Mouse (Mus musculus): ENCODE results near the gene Ust. TPM values are rescaled to one million over a fixed set of nuclear protein-coding genes. Genes with fewer than 3 reads are reported as not detected.

The Ust gene
- polyA plus RNA-seq, 1 experiment = 6.9 TPM

DNA sequence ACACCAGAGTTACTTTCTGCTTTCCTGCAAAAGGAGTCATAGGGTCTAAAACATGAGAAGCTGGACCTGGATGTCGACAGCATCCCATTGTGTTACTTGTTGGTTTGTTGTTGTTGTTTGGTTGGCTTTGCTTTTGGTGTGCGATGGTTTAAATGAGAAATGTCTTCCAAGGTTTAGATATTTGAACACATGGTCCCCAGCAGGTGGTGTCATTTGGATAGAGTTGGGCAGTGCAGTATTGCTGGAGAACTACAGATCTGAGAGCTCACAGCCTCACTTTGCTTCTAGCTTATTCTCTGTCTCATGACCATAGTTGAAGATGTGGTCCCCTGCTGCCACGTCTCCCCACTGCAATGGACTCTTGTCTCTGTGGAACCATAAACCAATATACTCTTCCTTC lies 234.6 kb downstream of the Ust start:
- Histone ChIP-seq H3K4me3 (ENCODE audit: insufficient read depth, poor library complexity, severe bottlenecking) (no peak overlapping the region), H3K36me3 (ENCODE audit: control insufficient read depth, insufficient read depth) (no peaks in the 10 kb centered on the region), H3K27me3 (ENCODE audit: control insufficient read depth, insufficient read depth, insufficient read length) (no peaks in the 10 kb centered on the region), H3K79me2 (ENCODE audit: control insufficient read depth, insufficient read depth) (no peaks in the 10 kb centered on the region), H3ac (ENCODE audit: control insufficient read depth, insufficient read length, low read depth) (no peak overlapping the region), H3K79me3 (ENCODE audit: low read depth) (no peaks in the 10 kb centered on the region)
- no peak for TF ChIP-seq CEBPB (IDR thresholded peaks at IDR 0.05; ENCODE audit: low read depth)

DNA sequence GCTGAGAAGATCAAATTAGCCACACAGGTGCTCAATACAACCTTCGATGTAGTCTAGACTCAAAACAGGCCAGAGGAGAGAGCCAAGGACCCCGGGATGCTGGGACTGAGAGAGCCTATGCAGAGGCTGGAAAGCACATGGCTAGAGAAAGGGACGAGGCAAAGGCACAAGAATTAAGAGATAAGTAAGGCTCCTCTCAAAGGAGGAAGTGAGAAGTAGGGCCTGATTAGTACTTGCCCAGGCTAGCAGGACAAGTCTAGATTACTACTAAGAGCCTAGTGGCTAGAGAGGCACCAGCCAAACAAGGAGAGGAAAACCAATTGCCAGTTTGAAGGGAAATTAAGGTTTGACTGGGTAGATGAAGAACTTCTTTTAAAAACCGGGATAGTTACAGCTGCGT lies 241.5 kb downstream of the Ust start:
- Histone ChIP-seq H3ac (ENCODE audit: control insufficient read depth, insufficient read length, low read depth) (no peak overlapping the region), H3K27me3 (ENCODE audit: control insufficient read depth, insufficient read depth, insufficient read length) (no peaks in the 10 kb centered on the region), H3K79me2 (ENCODE audit: control insufficient read depth, insufficient read depth) (no peaks in the 10 kb centered on the region), H3K4me3 (ENCODE audit: insufficient read depth, poor library complexity, severe bottlenecking) (no peak overlapping the region), H3K79me3 (ENCODE audit: low read depth) (no peaks in the 10 kb centered on the region), H3K36me3 (ENCODE audit: control insufficient read depth, insufficient read depth) (no peaks in the 10 kb centered on the region)
- no peak for TF ChIP-seq CEBPB (IDR thresholded peaks at IDR 0.05; ENCODE audit: low read depth)

GRCm38 (mm10) chr10:8269681-8270080 lies 248.9 kb downstream of the Ust start:
- no peak overlapping the region for H3ac ChIP-seq (ENCODE audit: control insufficient read depth, insufficient read length, low read depth)
- no peaks in the 10 kb centered on the region for H3K36me3 ChIP-seq (ENCODE audit: control insufficient read depth, insufficient read depth)
- no peaks in the 10 kb centered on the region for H3K79me3 ChIP-seq (ENCODE audit: low read depth)
- TF ChIP-seq CTCF (IDR thresholded peaks at IDR 0.05; ENCODE audit: control insufficient read depth, insufficient read depth, insufficient read length) (no peak), MYOD1 (IDR thresholded peaks at IDR 0.05; ENCODE audit: control insufficient read depth, insufficient read length, low read depth) (no peak), FOSL1 (IDR thresholded peaks at IDR 0.05; ENCODE audit: insufficient read depth, low read length, poor library complexity, severe bottlenecking) (no peak), MAX (IDR thresholded peaks at IDR 0.05) (no peak), MYOG (IDR thresholded peaks at IDR 0.05; ENCODE audit: control insufficient read depth, extremely low read depth, insufficient read length) (no peak), CEBPB (IDR thresholded peaks at IDR 0.05; ENCODE audit: low read depth) (no peak)
- H3K4me3 ChIP-seq (ENCODE audit: insufficient read depth, poor library complexity, severe bottlenecking) = no peak overlapping the region
- no peaks in the 10 kb centered on the region for H3K27me3 ChIP-seq (ENCODE audit: control insufficient read depth, insufficient read depth, insufficient read length)
- no peaks in the 10 kb centered on the region for H3K79me2 ChIP-seq (ENCODE audit: control insufficient read depth, insufficient read depth)

GRCm38 (mm10) chr10:8259716-8260115 lies 258.9 kb downstream of the Ust start:
- Histone ChIP-seq H3ac (ENCODE audit: control insufficient read depth, insufficient read length, low read depth) (no peak overlapping the region), H3K36me3 (ENCODE audit: control insufficient read depth, insufficient read depth) (no peaks in the 10 kb centered on the region), H3K27me3 (ENCODE audit: control insufficient read depth, insufficient read depth, insufficient read length) (no peaks in the 10 kb centered on the region), H3K79me3 (ENCODE audit: low read depth) (no peaks in the 10 kb centered on the region), H3K4me3 (ENCODE audit: insufficient read depth, poor library complexity, severe bottlenecking) (no peak overlapping the region), H3K79me2 (ENCODE audit: control insufficient read depth, insufficient read depth) (no peaks in the 10 kb centered on the region)
- TF ChIP-seq CTCF (IDR thresholded peaks at IDR 0.05; ENCODE audit: control insufficient read depth, insufficient read depth, insufficient read length) = no peak
- TF ChIP-seq MYOD1 (IDR thresholded peaks at IDR 0.05; ENCODE audit: control insufficient read depth, insufficient read length, low read depth) = no peak
- no peak for TF ChIP-seq USF1 (IDR thresholded peaks at IDR 0.05; ENCODE audit: low read depth)
- no peak for TF ChIP-seq MAX (IDR thresholded peaks at IDR 0.05)
- no peak for TF ChIP-seq MYOG (IDR thresholded peaks at IDR 0.05; ENCODE audit: control insufficient read depth, extremely low read depth, insufficient read length)
- TF ChIP-seq CEBPB (IDR thresholded peaks at IDR 0.05; ENCODE audit: low read depth) = no peak
- no peak for TF ChIP-seq FOSL1 (IDR thresholded peaks at IDR 0.05; ENCODE audit: insufficient read depth, low read length, poor library complexity, severe bottlenecking)

DNA sequence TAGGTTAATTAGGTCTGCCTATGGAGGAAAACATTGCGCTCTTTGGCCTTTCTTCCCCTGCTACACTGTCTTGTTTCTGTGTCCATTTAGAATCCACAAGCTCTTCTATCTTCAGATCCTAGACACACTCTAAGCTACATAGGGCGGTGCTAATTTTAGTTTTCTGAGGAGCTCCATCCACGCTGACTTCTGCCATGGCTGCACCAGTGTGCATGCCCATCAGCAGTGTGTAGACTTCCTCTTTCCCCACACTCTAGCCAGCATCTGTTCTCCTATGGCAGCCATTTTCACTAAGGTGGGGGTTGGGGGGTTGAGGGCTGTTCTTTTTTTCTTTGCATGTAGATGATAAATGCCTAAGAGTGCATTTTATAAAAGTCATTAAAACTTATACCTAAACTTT lies 268.6 kb downstream of the Ust start:
- no peaks in the 10 kb centered on the region for H3K79me2 ChIP-seq (ENCODE audit: control insufficient read depth, insufficient read depth)
- no peak overlapping the region for H3ac ChIP-seq (ENCODE audit: control insufficient read depth, insufficient read length, low read depth)
- H3K79me3 ChIP-seq (ENCODE audit: low read depth) = no peaks in the 10 kb centered on the region
- no peaks in the 10 kb centered on the region for H3K27me3 ChIP-seq (ENCODE audit: control insufficient read depth, insufficient read depth, insufficient read length)
- no peak overlapping the region for H3K4me3 ChIP-seq (ENCODE audit: insufficient read depth, poor library complexity, severe bottlenecking)
- TF ChIP-seq MYOG (IDR thresholded peaks at IDR 0.05; ENCODE audit: control insufficient read depth, extremely low read depth, insufficient read length) (no peak), MYOD1 (IDR thresholded peaks at IDR 0.05; ENCODE audit: control insufficient read depth, insufficient read length, low read depth) (no peak), CEBPB (IDR thresholded peaks at IDR 0.05; ENCODE audit: low read depth) (no peak), FOSL1 (IDR thresholded peaks at IDR 0.05; ENCODE audit: insufficient read depth, low read length, poor library complexity, severe bottlenecking) (no peak), USF1 (IDR thresholded peaks at IDR 0.05; ENCODE audit: low read depth) (no peak), MAX (IDR thresholded peaks at IDR 0.05) (no peak), CTCF (IDR thresholded peaks at IDR 0.05; ENCODE audit: control insufficient read depth, insufficient read depth, insufficient read length) (no peak)
- no peaks in the 10 kb centered on the region for H3K36me3 ChIP-seq (ENCODE audit: control insufficient read depth, insufficient read depth)

- Histone ChIP-seq H3K79me2 (ENCODE audit: control insufficient read depth, insufficient read depth) (no peaks in the 10 kb centered on the region), H3K27me3 (ENCODE audit: control insufficient read depth, insufficient read depth, insufficient read length) (no peaks in the 10 kb centered on the region), H3K36me3 (ENCODE audit: control insufficient read depth, insufficient read depth) (no peaks in the 10 kb centered on the region), H3K79me3 (ENCODE audit: low read depth) (no peaks in the 10 kb centered on the region), H3K4me3 (ENCODE audit: insufficient read depth, poor library complexity, severe bottlenecking) (no peak overlapping the region), H3ac (ENCODE audit: control insufficient read depth, insufficient read length, low read depth) (no peak overlapping the region)
- TF ChIP-seq MAX (IDR thresholded peaks at IDR 0.05) (no peak), MYOD1 (IDR thresholded peaks at IDR 0.05; ENCODE audit: control insufficient read depth, insufficient read length, low read depth) (no peak), CTCF (IDR thresholded peaks at IDR 0.05; ENCODE audit: control insufficient read depth, insufficient read depth, insufficient read length) (no peak), MYOG (IDR thresholded peaks at IDR 0.05; ENCODE audit: control insufficient read depth, extremely low read depth, insufficient read length) (no peak), FOSL1 (IDR thresholded peaks at IDR 0.05; ENCODE audit: insufficient read depth, low read length, poor library complexity, severe bottlenecking) (no peak), USF1 (IDR thresholded peaks at IDR 0.05; ENCODE audit: low read depth) (no peak), CEBPB (IDR thresholded peaks at IDR 0.05; ENCODE audit: low read depth) (no peak)
These were observed 276.3 kb downstream of the Ust start for GRCm38 (mm10) chr10:8242336-8242735.
